Mouse (Mus musculus) sigmoid colon, adult 10 weeks (tissue): Measurements from ENCODE around the gene Rtkn. TPM values are rescaled to one million over a fixed set of nuclear protein-coding genes. Genes with fewer than 3 reads are reported as not detected.

Source experiments
- polyA plus RNA-seq: library from polyadenylated mRNA; stranded (reverse); fragments of 350-450 nt; fragmentation: Illumina TruSeq; extraction: RNeasy Lipid Tissue Mini Kit (QIAGEN cat#74804); gene quantifications from one replicate; pipeline ENCODE4 v1.2.3, GENCODE M21; 2014; ENCODE audit warnings: low read depth, low replicate concordance

The Rtkn gene
- 0.28 TPM for polyA plus RNA-seq

DNA sequence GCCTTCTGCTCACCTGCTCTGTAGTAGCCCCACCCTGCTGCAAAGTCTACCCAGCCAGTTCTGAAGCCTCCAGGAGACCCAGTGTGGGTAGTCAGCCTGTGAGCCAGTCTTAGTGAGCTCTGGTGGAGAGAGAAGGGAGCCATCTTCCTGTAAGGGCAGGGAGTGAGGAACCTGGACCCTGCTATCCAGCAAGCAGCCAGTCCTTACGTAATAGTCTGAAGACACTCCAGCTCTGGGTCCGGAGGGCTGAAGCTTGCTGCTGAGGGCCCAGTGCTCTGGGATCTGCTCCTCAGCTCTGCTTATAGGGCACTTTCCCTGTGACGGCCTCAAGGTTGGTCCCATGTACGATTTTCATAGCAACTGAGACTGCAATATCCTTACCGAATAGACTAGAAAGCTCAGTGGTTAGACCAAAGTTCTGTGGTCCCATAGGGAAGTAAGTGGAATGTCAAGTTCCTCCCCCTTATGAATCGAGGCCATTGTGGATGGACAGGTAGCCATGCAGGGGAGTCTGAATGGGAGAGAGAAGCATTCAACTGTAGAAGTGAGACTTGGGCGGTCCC, at the start of gene Rtkn:
Gene Rtkn (plus strand): TSS at position 513 of the 563 bp plus-strand sequence.

GRCm38 (mm10) chr6:83086121-83087035, 48.9 kb upstream of the Rtkn start, which contains the start of gene Lbx2:
Gene Lbx2 (plus strand): TSS chr6:83086367.

DNA sequence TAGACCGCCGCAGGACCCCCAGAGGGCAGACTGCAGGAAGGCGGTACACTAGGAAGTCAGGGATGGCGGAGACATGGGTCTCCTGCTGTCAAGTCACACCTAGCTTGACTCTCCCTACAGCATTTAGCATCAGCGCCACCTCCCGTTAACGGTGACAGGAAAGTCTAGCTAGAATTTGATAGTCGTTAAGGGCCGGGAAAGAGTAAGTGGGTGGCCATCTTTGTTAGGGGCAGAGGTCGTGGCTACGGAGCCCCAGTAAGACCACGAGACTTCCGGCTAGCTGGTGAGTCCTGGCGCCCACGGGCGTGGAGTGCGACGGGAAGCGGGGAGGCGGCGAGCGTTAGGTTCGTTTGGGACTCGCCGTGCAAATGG, 34.0 kb upstream of the Rtkn start, which contains the start of the genes Ccdc142 and Gm42688:
Gene Ccdc142 (plus strand): TSS at position 286 of the 372 bp plus-strand sequence.
Gene Gm42688 (plus strand): TSS at position 302 of the 372 bp plus-strand sequence.

DNA sequence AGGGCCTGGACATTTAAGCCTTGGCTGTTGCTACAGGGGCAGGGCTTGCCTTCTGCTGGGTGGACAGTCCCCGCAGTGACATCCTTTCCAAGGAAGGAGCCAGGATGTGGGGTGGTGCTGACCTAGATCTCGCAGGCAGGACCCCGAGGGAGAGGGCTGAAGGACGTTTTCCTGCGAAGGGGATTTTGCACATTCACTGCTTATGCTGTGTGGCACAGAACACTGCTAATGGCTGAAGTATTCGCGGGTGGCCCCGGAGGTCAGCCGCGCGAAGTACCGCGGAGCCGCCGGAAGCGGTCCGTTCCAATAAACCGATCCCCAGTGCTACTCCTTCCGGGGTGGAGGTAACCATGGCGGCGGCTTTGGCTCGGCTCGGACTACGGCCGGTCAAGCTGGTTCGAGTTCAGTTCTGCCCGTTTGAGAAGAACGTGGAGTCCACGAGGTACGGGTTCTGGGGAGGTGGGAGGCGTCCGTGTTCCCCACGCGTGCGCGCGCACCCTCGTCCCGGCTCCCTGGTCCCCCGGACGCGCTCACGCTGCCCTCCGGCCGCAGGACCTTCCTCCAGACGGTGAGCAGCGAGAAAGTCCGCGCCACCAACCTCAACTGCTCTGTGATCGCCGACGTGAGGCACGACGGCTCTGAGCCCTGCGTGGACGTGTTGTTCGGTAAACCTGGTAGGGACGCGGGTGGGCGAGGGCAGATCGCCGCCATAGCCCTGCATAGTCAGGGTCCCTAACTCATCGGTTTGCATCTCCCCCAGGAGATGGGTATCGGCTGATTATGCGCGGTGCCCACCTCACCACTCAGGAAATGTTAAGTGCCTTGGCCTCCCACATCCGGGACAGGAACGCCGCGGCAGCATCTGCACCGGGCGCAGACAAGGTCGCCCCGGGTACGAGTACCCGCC, 26.2 kb upstream of the Rtkn start, which contains the start of gene Mrpl53:
Gene Mrpl53 (plus strand): TSS at position 279 of the 907 bp plus-strand sequence.

GRCm38 (mm10) chr6:83115011-83115671, 20.1 kb upstream of the Rtkn start, which contains the start of gene Mogs:
Gene Mogs (plus strand): TSS chr6:83115496.

GRCm38 (mm10) chr6:83120930-83121862, 14.1 kb upstream of the Rtkn start, which contains the start of gene Wbp1:
Gene Wbp1 (minus strand): TSS chr6:83121559.

DNA sequence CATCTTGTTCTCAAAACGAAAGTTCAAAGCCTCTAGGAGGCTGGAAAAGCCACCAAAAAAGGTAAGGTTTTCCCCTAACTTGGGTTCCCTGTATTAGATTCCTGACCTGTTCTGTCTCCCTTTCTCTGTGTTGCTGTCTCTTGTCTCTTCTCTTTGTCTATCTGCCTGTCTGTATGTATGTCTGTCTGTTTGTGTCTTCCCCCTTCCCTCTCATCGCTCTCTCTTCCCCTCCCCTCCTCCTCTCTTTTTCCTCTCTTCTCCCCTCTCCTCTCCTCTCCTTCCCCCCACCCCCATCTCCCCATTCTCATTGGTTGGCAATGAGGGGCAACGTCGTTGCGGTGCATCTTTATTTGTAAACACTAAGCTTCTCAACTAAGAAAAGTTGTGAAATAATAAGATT, 9.9 kb upstream of the Rtkn start, which contains the start of gene Ino80b:
Gene Ino80b (minus strand): TSS at position 101 of the 400 bp plus-strand sequence.

GRCm38 (mm10) chr6:83156259-83156684, 21.0 kb downstream of the Rtkn start, which contains the start of the genes Wdr54 and 1700003E16Rik:
Gene Wdr54 (minus strand): TSS chr6:83156397.
Gene 1700003E16Rik (plus strand): TSS chr6:83156404.

GRCm38 (mm10) chr6:83165607-83166242, 30.5 kb downstream of the Rtkn start, which contains the start of gene Dctn1:
Gene Dctn1 (plus strand): TSS chr6:83165920.

Other genes with a start within 250 kb of the Rtkn start
- not detected for gene Sema4f, start 195.7 kb upstream of the Rtkn start, polyA plus RNA-seq
- gene M1ap, start 188.6 kb upstream of the Rtkn start, polyA plus RNA-seq, result 0.22 TPM
- 0.41 TPM for gene Dok1, start 102.0 kb upstream of the Rtkn start, polyA plus RNA-seq
- gene Loxl3, start 101.3 kb upstream of the Rtkn start, polyA plus RNA-seq, result 1.3 TPM
- 19.9 TPM for gene Aup1, start 80.9 kb upstream of the Rtkn start, polyA plus RNA-seq
- gene Htra2, start 80.2 kb upstream of the Rtkn start, polyA plus RNA-seq, result 3.1 TPM
- 3.0 TPM for gene Dqx1, start 77.6 kb upstream of the Rtkn start, polyA plus RNA-seq
- gene Tlx2, start 65.2 kb upstream of the Rtkn start, polyA plus RNA-seq, result not detected
- 5.8 TPM for gene Pcgf1, start 57.6 kb upstream of the Rtkn start, polyA plus RNA-seq
- gene Lbx2, start 49.1 kb upstream of the Rtkn start, polyA plus RNA-seq, result not detected
- gene Ccdc142, start 33.9 kb upstream of the Rtkn start, polyA plus RNA-seq, result not detected
- 1.2 TPM for gene Gm42688, start 33.8 kb upstream of the Rtkn start, polyA plus RNA-seq
- 22.0 TPM for gene Mrpl53, start 26.4 kb upstream of the Rtkn start, polyA plus RNA-seq
- 2.2 TPM for gene Mogs, start 20.0 kb upstream of the Rtkn start, polyA plus RNA-seq
- 11.9 TPM for gene Wbp1, start 13.9 kb upstream of the Rtkn start, polyA plus RNA-seq
- not detected for gene Ino80b, start 10.0 kb upstream of the Rtkn start, polyA plus RNA-seq
- gene Wdr54, start 20.9 kb downstream of the Rtkn start, polyA plus RNA-seq, result 0.35 TPM
- gene 1700003E16Rik, start 20.9 kb downstream of the Rtkn start, polyA plus RNA-seq, result not detected
- gene Dctn1, start 30.5 kb downstream of the Rtkn start, polyA plus RNA-seq, result 19.5 TPM
- gene Slc4a5, start 84.4 kb downstream of the Rtkn start, polyA plus RNA-seq, result not detected
- gene Mthfd2, start 190.4 kb downstream of the Rtkn start, polyA plus RNA-seq, result 3.6 TPM
- gene Mob1a, start 190.6 kb downstream of the Rtkn start, polyA plus RNA-seq, result 217 TPM
- 41.1 TPM for gene Bola3, start 213.7 kb downstream of the Rtkn start, polyA plus RNA-seq